Mouse (Mus musculus): ENCODE measurements around the gene Clstn1.

The Clstn1 gene

DNA sequence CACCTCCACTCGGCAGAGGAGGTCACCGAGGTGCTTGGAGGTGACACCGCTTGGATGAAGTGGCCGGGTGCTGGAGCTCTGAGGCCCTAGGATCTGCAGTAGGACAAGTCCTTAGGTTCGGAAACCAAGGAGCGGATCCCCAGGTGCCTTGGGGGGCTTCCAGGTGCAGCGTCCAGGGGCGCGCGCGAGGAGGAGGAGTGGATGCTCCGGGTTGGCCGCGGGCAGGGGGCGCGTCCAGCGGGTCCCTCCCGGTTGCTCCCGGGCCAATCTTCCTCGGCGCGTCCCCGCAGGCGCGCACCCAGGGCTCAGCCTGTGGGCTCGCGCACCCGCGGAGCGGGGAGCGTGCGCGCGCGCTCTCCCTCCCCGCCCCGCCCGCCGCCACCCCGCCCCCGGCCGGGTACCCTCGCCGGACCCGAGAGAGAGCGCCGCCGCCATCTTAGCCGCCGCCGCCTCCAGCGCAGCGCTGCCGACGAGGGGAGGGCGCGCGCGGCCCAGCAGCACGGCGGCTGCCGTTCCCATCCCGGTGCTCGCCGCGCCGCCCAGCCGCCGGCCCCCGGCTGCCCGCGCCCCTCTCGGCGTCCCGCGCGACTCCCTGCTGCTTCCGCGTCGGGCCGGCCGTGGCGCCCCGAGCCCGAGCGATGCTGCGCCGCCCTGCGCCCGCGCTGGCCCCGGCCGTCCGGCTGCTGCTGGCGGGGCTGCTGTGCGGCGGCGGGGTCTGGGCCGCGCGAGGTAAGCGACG, at the start of gene Clstn1:
Gene Clstn1 (plus strand): TSS at position 425 of the 739 bp plus-strand sequence.
- peak; percentile 78 for DNase-seq

GRCm38 (mm10) chr4:149539441-149539840, 46.8 kb upstream of the Clstn1 start:
- no peak for DNase-seq

GRCm38 (mm10) chr4:149541935-149542334, 44.3 kb upstream of the Clstn1 start:
- no peak for DNase-seq

- DNase-seq: no peak
Measured at GRCm38 (mm10) chr4:149542431-149542830, 43.8 kb upstream of the Clstn1 start.

DNA sequence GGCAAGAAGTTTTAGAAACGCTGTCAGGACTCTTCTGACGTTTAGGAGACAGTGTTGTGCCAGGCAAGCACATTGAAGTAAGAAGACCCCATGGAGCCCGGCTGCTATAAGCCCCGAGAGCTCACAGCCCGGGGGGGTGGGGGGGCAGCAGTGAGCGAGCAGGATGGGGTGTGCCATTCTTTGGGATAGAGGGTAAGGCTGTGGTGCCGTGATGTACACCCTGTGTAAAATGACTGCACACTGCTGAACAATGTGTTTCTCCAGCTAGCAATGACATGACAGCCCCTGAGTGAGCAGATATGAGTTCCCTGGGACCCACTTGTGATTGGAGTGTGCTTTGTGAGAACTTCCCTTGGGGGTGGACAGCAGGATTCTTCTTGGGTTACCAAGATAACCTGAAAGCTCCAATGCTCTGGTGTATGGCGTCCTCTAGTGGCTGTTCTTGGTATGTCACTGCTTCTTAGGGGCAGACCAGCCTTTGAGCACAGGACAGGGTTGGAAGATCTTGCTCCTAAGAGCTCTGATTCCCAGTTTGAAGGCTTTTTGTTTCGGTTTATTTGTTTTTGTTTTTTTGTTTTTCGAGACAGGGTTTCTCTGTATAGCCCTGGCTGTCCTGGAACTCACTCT, 43.2 kb upstream of the Clstn1 start:
- DNase-seq: peak; percentile 92

GRCm38 (mm10) chr4:149544892-149545291, 41.4 kb upstream of the Clstn1 start:
- no peak for DNase-seq

- no peak for DNase-seq
Measured at GRCm38 (mm10) chr4:149546797-149547444, 39.3 kb upstream of the Clstn1 start.

GRCm38 (mm10) chr4:149547523-149547922, 38.7 kb upstream of the Clstn1 start:
- DNase-seq: no peak

GRCm38 (mm10) chr4:149549221-149549925, 36.9 kb upstream of the Clstn1 start:
- DNase-seq: peak; percentile 97

- DNase-seq: no peak
Measured at GRCm38 (mm10) chr4:149550866-149551265, 35.4 kb upstream of the Clstn1 start.

DNA sequence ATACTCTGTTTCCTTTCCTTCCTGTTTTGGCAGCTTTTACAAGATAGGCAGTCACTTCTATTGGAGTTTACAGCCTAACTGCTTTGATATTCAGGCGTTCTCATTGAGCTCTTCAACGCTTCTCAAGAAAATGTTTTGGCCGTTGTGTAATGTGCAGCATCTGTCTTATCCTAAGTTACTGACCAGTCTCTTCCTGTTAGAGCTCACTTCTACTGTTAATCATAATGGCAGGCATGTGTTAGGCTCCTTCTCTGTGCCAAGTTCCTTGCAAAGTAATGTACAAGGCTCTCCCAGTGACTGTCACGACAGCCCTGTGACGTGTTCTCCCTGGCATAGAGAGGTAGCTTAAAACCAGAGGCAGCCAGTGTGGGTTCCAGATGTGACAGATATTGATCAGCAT, 34.6 kb upstream of the Clstn1 start:
- no peak for DNase-seq

- no peak for DNase-seq
Measured at GRCm38 (mm10) chr4:149553834-149554233, 32.4 kb upstream of the Clstn1 start.

DNA sequence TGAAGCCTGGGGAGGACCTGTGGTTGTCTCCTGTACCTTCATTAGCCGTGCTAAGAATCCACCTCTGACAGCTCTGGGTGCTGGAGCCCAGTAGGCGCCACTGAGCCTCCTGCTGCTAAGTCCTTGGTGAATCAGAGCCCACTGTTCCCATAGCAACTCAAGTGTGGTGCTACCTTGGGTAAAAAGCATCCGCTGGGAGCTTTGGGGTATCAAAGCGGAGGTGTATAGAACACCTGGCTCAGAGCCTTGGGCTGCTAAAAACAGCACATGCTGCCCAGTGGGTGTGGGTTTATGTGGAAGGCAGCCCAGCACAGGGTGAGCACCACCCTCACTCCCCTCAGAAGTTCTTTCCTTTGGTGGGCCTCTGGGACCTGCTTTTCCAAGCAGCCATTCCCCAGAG, 30.2 kb upstream of the Clstn1 start:
- DNase-seq: no peak

- DNase-seq: no peak
Measured at GRCm38 (mm10) chr4:149557905-149558304, 28.4 kb upstream of the Clstn1 start.

GRCm38 (mm10) chr4:149558389-149558788, 27.9 kb upstream of the Clstn1 start:
- no peak for DNase-seq

DNA sequence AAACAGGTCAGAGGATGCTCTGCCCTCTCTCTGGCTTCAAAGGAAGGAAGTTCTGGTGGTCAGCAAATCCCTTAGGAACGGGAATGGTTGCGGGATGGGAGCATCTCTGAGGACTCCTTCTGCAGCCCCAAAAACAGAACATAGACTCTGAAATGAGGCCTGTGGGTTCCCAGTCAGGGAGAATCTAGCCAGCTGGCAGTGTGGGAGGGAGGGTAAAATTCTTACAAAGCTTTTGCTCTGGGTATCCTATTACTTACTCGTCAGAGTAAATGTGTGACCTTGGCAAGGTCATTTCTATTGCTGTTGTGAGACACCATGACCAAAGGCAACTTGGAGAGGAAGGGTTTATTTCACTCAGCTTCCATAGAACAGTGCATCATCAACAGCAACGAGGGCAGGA, 24.9 kb upstream of the Clstn1 start:
- no peak for DNase-seq

- DNase-seq: peak; percentile 89
Measured at GRCm38 (mm10) chr4:149561986-149562904, 24.0 kb upstream of the Clstn1 start.

- peak; percentile 85 for DNase-seq
Measured at GRCm38 (mm10) chr4:149562905-149563347, 23.3 kb upstream of the Clstn1 start.

GRCm38 (mm10) chr4:149563941-149564361, 22.3 kb upstream of the Clstn1 start:
- peak; percentile 62 for DNase-seq

GRCm38 (mm10) chr4:149564452-149565407, 21.5 kb upstream of the Clstn1 start:
- DNase-seq: peak; percentile 93

All from cerebellum, adult 9-10 months (tissue).